Mouse (Mus musculus): ENCODE measurements around the gene Zfp112.

- no peak for TF ChIP-seq TCF12 (IDR thresholded peaks at IDR 0.05; ENCODE audit: insufficient read depth, poor library complexity, severe bottlenecking)
- no peak for TF ChIP-seq TCF3 (IDR thresholded peaks at IDR 0.05; ENCODE audit: insufficient read length, low read depth)
- no peak for TF ChIP-seq POLR2A (IDR thresholded peaks at IDR 0.05; ENCODE audit: insufficient read length, low read depth)
- no peak for TF ChIP-seq USF1 (IDR thresholded peaks at IDR 0.05; ENCODE audit: low read depth)
- no peak for TF ChIP-seq MYOG (IDR thresholded peaks at IDR 0.05; ENCODE audit: control insufficient read depth in 1 of 3, insufficient read depth in 1 of 3, insufficient read length in 2 of 3, low read depth in 2 of 3)
- no peak for TF ChIP-seq MAX (IDR thresholded peaks at IDR 0.05; ENCODE audit: low read depth)
- TF ChIP-seq POLR2AphosphoS2 (IDR thresholded peaks at IDR 0.05; ENCODE audit: insufficient read length, low read depth): no peak
- no peak for TF ChIP-seq SRF (IDR thresholded peaks at IDR 0.05; ENCODE audit: control insufficient read depth, insufficient read length, low read depth)
- no peak for TF ChIP-seq CEBPB (IDR thresholded peaks at IDR 0.05; ENCODE audit: insufficient read depth, poor library complexity, severe bottlenecking)
- no peak for TF ChIP-seq E2F4 (IDR thresholded peaks at IDR 0.05; ENCODE audit: insufficient read depth)
- no peak for TF ChIP-seq REST (IDR thresholded peaks at IDR 0.05; ENCODE audit: insufficient read depth, insufficient read length)
- TF ChIP-seq MYOD1 (IDR thresholded peaks at IDR 0.05; ENCODE audit: control insufficient read depth in 1 of 3, insufficient read length in 2 of 3, low read depth in 2 of 3): no peak
Observed at GRCm38 (mm10) chr7:24087485-24088125, 24.5 kb upstream of the Zfp112 start.

Data from myocyte (in vitro differentiated cells).